Mouse (Mus musculus) heart, postnatal 0 days (tissue): ENCODE measurements at regions not wholly inside any gene's neighbourhood (a gene's known extent, or its start where the extent isn't known, plus 50 kb on each side); places are given as distances from the start of the nearest gene placed in this dataset.
"Not testable (repeated sequence)": the region's sequence is repeated elsewhere in the genome, so short reads cannot be mapped to it uniquely, and the experiment has no call there.

Source experiments
- ATAC-seq: fragments of 200-750 bp; cut with Nextera tagmentation; 2 replicates; pipeline ENCODE4 v1.8.0; 2017; ENCODE audit warnings: low read depth, moderate number of reproducible peaks, moderate library complexity; ENCODE audit not compliant: insufficient read depth
- DNase-seq: peaks from one replicate; pipeline ENCODE4 v3.0.0-alpha.2; 2016; ENCODE audit warnings: low spot score
- H3K27ac ChIP-seq: fragments of 300-500 bp; sonication (generic); 2 replicates; pipeline ENCODE4 v1.5.1; 2014; ENCODE audit warnings: low read depth, mild to moderate bottlenecking
- H3K27me3 ChIP-seq: fragments of 300-500 bp; sonication (generic); 2 replicates; pipeline ENCODE4 v1.6.1; 2014; ENCODE audit warnings: low read length, mixed read lengths; ENCODE audit not compliant: control insufficient read depth, insufficient read depth
- H3K36me3 ChIP-seq: fragments of 300-500 bp; sonication (generic); replicated peaks from 2 replicates; pipeline ENCODE4 v1.6.1; 2014; ENCODE audit warnings: low read length, mixed read lengths; ENCODE audit not compliant: control insufficient read depth, insufficient read depth
- H3K4me1 ChIP-seq: fragments of 300-500 bp; sonication (generic); 2 replicates; pipeline ENCODE4 v1.6.1; 2014; ENCODE audit warnings: antibody characterized with exemption; ENCODE audit not compliant: control insufficient read depth, insufficient read depth
- H3K4me2 ChIP-seq: fragments of 300-500 bp; sonication (generic); 2 replicates; pipeline ENCODE4 v1.6.1; 2014; ENCODE audit warnings: low read depth, mild to moderate bottlenecking, low read length, moderate library complexity
- H3K4me3 ChIP-seq: fragments of 300-500 bp; sonication (generic); 2 replicates; pipeline ENCODE4 v1.5.1; 2014; ENCODE audit warnings: low read depth, low read length
- H3K9ac ChIP-seq: fragments of 300-500 bp; sonication (generic); replicated peaks from 2 replicates; pipeline ENCODE4 v1.6.1; 2014; ENCODE audit warnings: low read depth, low read length, mixed read lengths
- H3K9me3 ChIP-seq: fragments of 300-500 bp; sonication (generic); replicated peaks from 2 replicates; pipeline ENCODE4 v1.6.1; 2016; ENCODE audit warnings: low read length; ENCODE audit not compliant: control insufficient read depth
- CTCF ChIP-seq: IDR thresholded peaks from 2 replicates; pipeline ENCODE4 v1.5.1; 2016; ENCODE audit warnings: antibody characterized with exemption, control low read depth, low read depth
- EP300 ChIP-seq: IDR thresholded peaks from 2 replicates; pipeline ENCODE4 v1.6.1; 2016; ENCODE audit warnings: antibody characterized with exemption, low read depth
- WGBS: fragments of 180-500 bp; shearing (Covaris S2); extraction: QIAGEN DNeasy Blood & Tissue Kit; methylation state at CpG from one replicate; pipeline ENCODE4 v1.1.7; 2014; 5-methylcytosine and 5-hydroxymethylcytosine counted together

DNA sequence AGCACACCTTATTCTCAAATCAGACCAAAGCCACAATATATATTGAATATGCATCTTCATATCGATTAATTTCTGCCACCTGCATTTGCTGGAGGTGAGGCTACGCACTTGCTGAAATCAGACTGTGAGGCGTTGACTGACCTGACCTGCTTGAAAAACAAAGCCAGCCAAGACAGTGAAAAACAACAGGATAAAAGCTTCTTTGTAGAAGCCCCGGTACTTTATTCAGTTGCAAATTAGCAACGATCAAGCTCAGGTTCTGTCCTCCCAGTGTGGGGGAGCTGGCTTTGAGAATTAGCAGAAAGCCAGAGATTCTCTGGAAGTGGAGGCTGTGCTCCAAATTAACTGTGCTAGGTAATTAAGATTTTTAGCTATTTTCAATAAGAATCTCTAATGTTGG lies 100.6 kb downstream of the Vmn2r79 start:
- Histone ChIP-seq H3K36me3 (no peaks in the 10 kb centered on the region), H3K4me1 (no peaks in the 10 kb centered on the region), H3K9me3 (peaks cover 7% of the 10 kb centered on the region), H3K27me3 (no peaks in the 10 kb centered on the region), H3K27ac (no peak overlapping the region), H3K4me2 (no peak overlapping the region), H3K9ac (no peak overlapping the region), H3K4me3 (no peak overlapping the region)
- TF ChIP-seq EP300 = no peak
- TF ChIP-seq CTCF = no peak
- WGBS = 66% methylated on average over 5 of the region's 5 CpGs
- ATAC-seq (no peak), DNase-seq (no peak)

DNA sequence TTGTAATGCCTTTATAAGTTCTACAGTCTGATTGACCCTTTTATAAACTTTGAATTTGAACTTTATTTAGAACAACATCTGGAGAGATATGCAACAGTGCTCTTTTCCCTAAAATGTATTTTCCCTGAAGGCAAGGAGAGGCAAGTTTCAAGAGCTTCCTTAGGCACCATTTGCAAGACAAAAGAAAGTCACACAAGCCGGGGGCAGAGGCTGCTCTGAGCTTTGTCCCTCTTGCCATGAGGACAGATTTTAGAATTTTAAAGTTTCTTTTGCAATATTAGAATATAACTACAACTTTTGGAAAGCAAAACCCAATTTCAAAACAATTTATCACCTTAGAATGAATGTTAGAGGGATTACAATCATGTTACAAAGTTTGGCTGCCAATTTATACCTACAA lies 103.7 kb downstream of the Vmn2r79 start:
- not testable (repeated sequence) for H3K9ac ChIP-seq, H3K27me3 ChIP-seq, ATAC-seq, H3K4me2 ChIP-seq, H3K9me3 ChIP-seq, DNase-seq, H3K27ac ChIP-seq, H3K4me3 ChIP-seq, H3K4me1 ChIP-seq, H3K36me3 ChIP-seq
- WGBS = 42% methylated on average over 1 of the region's 1 CpGs

GRCm38 (mm10) chr7:87100377-87100776 lies 104.5 kb downstream of the Vmn2r79 start:
- H3K27ac ChIP-seq, H3K9me3 ChIP-seq, H3K27me3 ChIP-seq, DNase-seq, H3K4me3 ChIP-seq, H3K4me2 ChIP-seq, ATAC-seq, H3K36me3 ChIP-seq, H3K4me1 ChIP-seq, H3K9ac ChIP-seq: not testable (repeated sequence)

- WGBS = 67% methylated on average over 5 of the region's 5 CpGs
- not testable (repeated sequence) for H3K27ac ChIP-seq, H3K27me3 ChIP-seq, H3K4me3 ChIP-seq, H3K9ac ChIP-seq, DNase-seq, H3K36me3 ChIP-seq, H3K4me2 ChIP-seq, ATAC-seq, H3K9me3 ChIP-seq, H3K4me1 ChIP-seq
Observed at GRCm38 (mm10) chr7:87101281-87101680, 105.4 kb downstream of the Vmn2r79 start.

DNA sequence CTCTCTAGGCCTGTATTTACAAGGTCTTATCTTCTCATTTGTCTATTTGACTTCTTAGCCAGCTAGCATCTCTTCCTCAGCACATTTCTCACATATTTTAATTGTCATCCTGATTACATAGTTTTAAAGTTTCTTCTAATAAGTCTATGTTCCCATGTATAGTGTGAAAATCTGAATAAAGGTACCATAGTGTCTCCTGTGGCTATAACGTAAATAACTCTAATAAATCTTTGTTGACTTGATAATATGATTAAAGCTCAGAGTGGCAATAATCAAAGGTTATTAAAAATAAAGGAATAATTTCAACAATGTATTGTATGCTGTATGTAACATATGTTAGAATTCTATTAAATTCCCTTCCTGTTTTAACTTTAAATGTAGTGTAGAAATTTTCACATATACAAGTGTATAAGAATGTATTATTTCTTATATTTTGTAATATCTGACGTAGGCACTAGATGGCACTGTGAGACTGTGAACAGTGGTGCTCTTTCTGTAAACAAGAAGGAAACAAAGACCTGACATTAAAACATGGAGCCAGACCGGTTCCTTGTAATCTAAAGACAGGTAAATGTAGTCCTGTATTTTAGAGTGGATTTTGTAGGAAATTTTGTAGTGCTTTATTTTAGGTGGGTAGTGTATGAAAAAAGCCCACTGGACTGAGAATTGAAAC lies 114.5 kb downstream of the Vmn2r79 start:
- DNase-seq (peak; percentile 51), ATAC-seq (no peak)
- Histone ChIP-seq H3K4me2 (peak overlapping the region; percentile 15; the same call in 1 of the 2 replicates), H3K9me3 (no peaks in the 10 kb centered on the region), H3K27me3 (no peaks in the 10 kb centered on the region), H3K4me3 (no peak overlapping the region), H3K36me3 (no peaks in the 10 kb centered on the region), H3K9ac (no peak overlapping the region), H3K4me1 (no peaks in the 10 kb centered on the region), H3K27ac (no peak overlapping the region)
- 33% methylated on average over 3 of the region's 3 CpGs for WGBS
- TF ChIP-seq EP300 (no peak), CTCF (peak; percentile 73)

- Histone ChIP-seq H3K4me2 (peak overlapping the region; percentile 15; the same call in 1 of the 2 replicates), H3K4me1 (no peaks in the 10 kb centered on the region), H3K4me3 (no peak overlapping the region), H3K27ac (no peak overlapping the region), H3K9me3 (no peaks in the 10 kb centered on the region), H3K9ac (no peak overlapping the region), H3K36me3 (no peaks in the 10 kb centered on the region), H3K27me3 (no peaks in the 10 kb centered on the region)
- TF ChIP-seq CTCF = no peak
- no peak for TF ChIP-seq EP300
- ATAC-seq (no peak), DNase-seq (no peak)
- 66% methylated on average over 4 of the region's 4 CpGs for WGBS
Observed at GRCm38 (mm10) chr7:87110985-87111372, 115.1 kb downstream of the Vmn2r79 start.
